12 mouse cellular contexts compared by ENCODE assay signal in the genomic region with DNA sequence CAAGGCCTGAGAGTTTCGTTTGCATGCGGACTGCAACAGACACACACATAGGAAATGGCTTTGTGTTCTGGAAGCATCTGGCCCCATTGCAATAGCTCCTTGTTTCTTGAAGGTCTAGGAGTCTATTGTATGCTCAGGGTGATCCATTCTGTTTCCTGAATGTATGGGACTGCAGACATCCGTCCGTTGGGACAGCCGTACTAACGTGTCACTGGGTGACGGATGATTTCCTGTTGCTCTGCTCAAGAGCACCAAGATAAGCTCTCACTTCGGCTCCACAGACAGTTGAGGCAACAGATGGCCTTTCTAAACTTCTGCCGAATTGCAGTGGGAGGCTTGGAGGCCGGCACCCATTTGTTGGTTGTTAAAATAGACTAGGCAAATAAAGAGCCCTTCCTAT.
DNase-seq lines count a peak whose midpoint lies in the region; ATAC-seq and TF ChIP-seq lines count a peak whose summit lies in the region.
"Had no signal": no experiment of that assay in that cellular context is flagged by ENCODE, and none has a peak within 500 bp of the region (broad histone marks: within the 10 kb centered on the region; RNA-seq: fewer than 3 reads in every experiment).

No protein-coding gene starts in this region.

- H3K9ac ChIP-seq in heart, embryonic 15.5 days = no peak overlapping the region
- no peak overlapping the region for H3K9ac ChIP-seq in stomach, embryonic 14.5 days (replicated peaks; ENCODE audit: low read depth, low read length)
- no peak overlapping the region for H3K9ac ChIP-seq in stomach, postnatal 0 days (ENCODE audit: low read length)
- H3K9ac ChIP-seq in forebrain, postnatal 0 days = no peak overlapping the region

- H3K27me3 ChIP-seq in heart, embryonic 15.5 days = no peaks in the 10 kb centered on the region; the same call in 1 of the 2 replicates
- no peaks in the 10 kb centered on the region for H3K27me3 ChIP-seq in stomach, embryonic 14.5 days (ENCODE audit: control insufficient read depth, insufficient read depth, low read length)
- H3K27me3 ChIP-seq in stomach, postnatal 0 days (ENCODE audit: control insufficient read depth, insufficient read depth, low read length) = no peaks in the 10 kb centered on the region
- H3K27me3 ChIP-seq in forebrain, postnatal 0 days (ENCODE audit: insufficient read depth, low read length) = no peaks in the 10 kb centered on the region

- 18% methylated on average over 10 of the region's 10 CpGs for WGBS in heart, embryonic 15.5 days
- 17% methylated on average over 10 of the region's 10 CpGs for WGBS in stomach, embryonic 14.5 days
- 34% methylated on average over 10 of the region's 10 CpGs for WGBS in stomach, postnatal 0 days
- WGBS in forebrain, postnatal 0 days = 72% methylated on average over 10 of the region's 10 CpGs

- no peak overlapping the region for H3K4me3 ChIP-seq in heart, embryonic 15.5 days
- no peak overlapping the region for H3K4me3 ChIP-seq in stomach, embryonic 14.5 days (ENCODE audit: low read depth, low read length)
- no peak overlapping the region for H3K4me3 ChIP-seq in stomach, postnatal 0 days (ENCODE audit: low read depth, low read length)
- H3K4me3 ChIP-seq in forebrain, postnatal 0 days (ENCODE audit: low read depth, low read length) = no peak overlapping the region

- TF ChIP-seq EP300 in stomach, postnatal 0 days (optimal IDR thresholded peaks at IDR 0.05) = no peak

- 0 out of 2 replicates have a peak, but pooled peaks have one; percentile 62 for ATAC-seq in heart, embryonic 15.5 days (replicated peaks; ENCODE audit: insufficient number of reproducible peaks, insufficient read depth, low FRiP score, low read depth)
- ATAC-seq in stomach, embryonic 14.5 days (ENCODE audit: insufficient number of reproducible peaks, insufficient read depth, low FRiP score, low read depth) = peak; percentile 46; the same call in 1 of the 2 replicates
- ATAC-seq in stomach, postnatal 0 days (ENCODE audit: low FRiP score, low TSS enrichment) = no peak
- ATAC-seq in forebrain, postnatal 0 days = no peak
- ATAC-seq: CD4-positive, CD25-positive, alpha-beta regulatory T cell, adult 4 months; forebrain, embryonic 16.5 days; inflammation-experienced regulatory T-cells, adult 6 months had no signal

- no peaks in the 10 kb centered on the region for H3K36me3 ChIP-seq in heart, embryonic 15.5 days
- no peaks in the 10 kb centered on the region for H3K36me3 ChIP-seq in stomach, embryonic 14.5 days (ENCODE audit: control insufficient read depth, insufficient read depth, low read length)
- H3K36me3 ChIP-seq in stomach, postnatal 0 days (ENCODE audit: control insufficient read depth, insufficient read depth, low read length) = no peaks in the 10 kb centered on the region
- H3K36me3 ChIP-seq in forebrain, postnatal 0 days (ENCODE audit: insufficient read depth) = no peaks in the 10 kb centered on the region

- H3K27ac ChIP-seq in heart, embryonic 15.5 days = peak overlapping the region; percentile 31; the same call in 1 of the 2 replicates
- H3K27ac ChIP-seq in stomach, embryonic 14.5 days (ENCODE audit: low read length) = peak overlapping the region; percentile 61; the same call in 1 of the 2 replicates
- H3K27ac ChIP-seq in stomach, postnatal 0 days (replicated peaks) = no peak overlapping the region
- H3K27ac ChIP-seq in forebrain, postnatal 0 days (ENCODE audit: low read depth, low read length) = no peak overlapping the region

- H3K9me3 ChIP-seq in heart, embryonic 15.5 days (replicated peaks) = no peaks in the 10 kb centered on the region
- H3K9me3 ChIP-seq in stomach, embryonic 14.5 days (ENCODE audit: control insufficient read depth, low read depth, low read length) = no peaks in the 10 kb centered on the region
- no peaks in the 10 kb centered on the region for H3K9me3 ChIP-seq in stomach, postnatal 0 days (ENCODE audit: control insufficient read depth, low read length)
- no peaks in the 10 kb centered on the region for H3K9me3 ChIP-seq in forebrain, postnatal 0 days (ENCODE audit: low read length)

- no peak for DNase-seq in heart, adult 9 months (ENCODE audit: low spot score in 2 of 2)
- DNase-seq in stomach, postnatal 0 days (ENCODE audit: low spot score) = no peak
- DNase-seq in lung, postnatal 10 days = peak; percentile 17
- DNase-seq in spleen, postnatal 10 days (ENCODE audit: low spot score in 2 of 2) = no peak
- no peak for DNase-seq in cerebellum, adult 11-12 months
- DNase-seq in forebrain, postnatal 0 days = no peak
- DNase-seq: cerebellum, postnatal 14 days had no signal

- TF ChIP-seq CTCF in stomach, postnatal 0 days (IDR thresholded peaks at IDR 0.05; ENCODE audit: low read depth) = no peak
- TF ChIP-seq CTCF in forebrain, postnatal 0 days (IDR thresholded peaks at IDR 0.05; ENCODE audit: low read depth) = no peak

- peaks cover 13% of the 10 kb centered on the region for H3K4me1 ChIP-seq in heart, embryonic 15.5 days (replicated peaks)
- H3K4me1 ChIP-seq in stomach, embryonic 14.5 days (ENCODE audit: control insufficient read depth, insufficient read depth, low read length) = peaks cover 5% of the 10 kb centered on the region; the same call in 1 of the 2 replicates
- no peaks in the 10 kb centered on the region for H3K4me1 ChIP-seq in stomach, postnatal 0 days (replicated peaks; ENCODE audit: control insufficient read depth, insufficient read depth)
- H3K4me1 ChIP-seq in forebrain, postnatal 0 days (ENCODE audit: insufficient read depth) = no peaks in the 10 kb centered on the region

- no peak overlapping the region for H3K4me2 ChIP-seq in heart, embryonic 15.5 days
- no peak overlapping the region for H3K4me2 ChIP-seq in stomach, embryonic 14.5 days (replicated peaks; ENCODE audit: low read depth, low read length)
- no peak overlapping the region for H3K4me2 ChIP-seq in stomach, postnatal 0 days (replicated peaks; ENCODE audit: low read depth)
- H3K4me2 ChIP-seq in forebrain, postnatal 0 days (ENCODE audit: low read depth) = no peak overlapping the region

Comparison
In these comparisons a context has a peak if more than half of its experiments do, and no peak if none do; other contexts are left out.
1. ATAC-seq: peak in heart, embryonic 15.5 days (single experiment) and stomach, embryonic 14.5 days (single experiment); none in stomach, postnatal 0 days (single experiment) and forebrain, postnatal 0 days (single experiment).
2. H3K27ac ChIP-seq: peak in heart, embryonic 15.5 days (single experiment) and stomach, embryonic 14.5 days (single experiment); none in stomach, postnatal 0 days (single experiment) and forebrain, postnatal 0 days (single experiment).